Mouse (Mus musculus) thymus, adult 2 months (tissue): Measurements from ENCODE around the gene Arhgap27.

Experiments
- CTCF ChIP-seq: fragments of 200-500 bp; IDR thresholded peaks from 2 replicates; pipeline ENCODE4 v1.5.1; 2012; ENCODE audit warnings: mild to moderate bottlenecking, control low read depth, low read length, moderate library complexity, borderline replicate concordance; ENCODE audit not compliant: control insufficient read depth, poor library complexity, insufficient read depth; ENCODE audit errors: extremely low read depth
- POLR2A ChIP-seq: fragments of 200-500 bp; IDR thresholded peaks from 2 replicates; pipeline ENCODE4 v1.6.1; 2012; ENCODE audit warnings: mild to moderate bottlenecking, low read length, control low read depth, moderate library complexity; ENCODE audit not compliant: control insufficient read depth, poor library complexity, insufficient read depth; ENCODE audit errors: extremely low read depth

DNA sequence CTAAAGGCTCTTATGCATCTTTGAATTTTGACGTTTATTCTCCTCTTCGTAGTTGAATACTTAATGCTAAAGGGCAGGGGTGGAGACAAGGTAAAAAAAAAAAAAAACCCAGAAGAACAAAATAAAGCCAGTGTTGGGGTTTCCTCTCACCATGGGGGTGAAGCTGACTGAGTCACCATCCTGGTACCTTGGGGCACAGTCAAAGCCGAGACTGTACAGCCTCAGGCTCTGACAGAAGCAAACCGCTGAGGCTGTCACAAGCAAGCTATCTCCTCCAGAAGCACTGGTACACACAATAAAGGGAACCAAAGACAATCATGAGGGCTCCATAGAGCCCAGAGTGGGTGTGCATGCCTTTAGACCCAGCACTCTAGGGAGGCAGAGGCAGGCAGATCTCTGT lies 9.1 kb upstream of the Arhgap27 start:
- no peak for TF ChIP-seq CTCF
- TF ChIP-seq POLR2A: no peak
